Mouse (Mus musculus) v-Abl transformed pro-B cells (cell line): Measurements from ENCODE around the gene Acyp2.
"Not testable (repeated sequence)": the region's sequence is repeated elsewhere in the genome, so short reads cannot be mapped to it uniquely, and the experiment has no call there.

ENCODE experiments used
- in situ Hi-C, 2 experiments: fragments of 400-800 bp; cut with MboI; formaldehyde crosslinking; loops; one replicate each; pipeline ENCODE4 v1.15.1; 2025; ENCODE audit not compliant: unreplicated experiment in 2 of 2

Gene Acyp2

GRCm38 (mm10) chr11:30649001-30649637 lies at the start of gene Acyp2:
Acyp2 (minus strand) TSS chr11:30649587.
- in situ Hi-C loops = no loop called here

GRCm38 (mm10) chr11:30689421-30689820 lies 40.0 kb upstream of the Acyp2 start:
- in situ Hi-C loops = loop anchor here in 1 of 2 experiments (25.0 kb wide), 1 partner anchor 1473 kb away; no protein-coding TSS in a partner anchor

- in situ Hi-C loops = loop anchor here (10.0 to 25.0 kb wide), 3 partner anchors 119 to 1486 kb away; no protein-coding TSS in a partner anchor
Observed at GRCm38 (mm10) chr11:30676086-30676485, 26.7 kb upstream of the Acyp2 start.

GRCm38 (mm10) chr11:30672719-30673118 lies 23.3 kb upstream of the Acyp2 start:
- in situ Hi-C loops = loop anchor here (5.0 to 25.0 kb wide), 6 partner anchors 122 to 1290 kb away; partner anchors contain the start of gene 4930524B15Rik (in 1 of the 2)

- in situ Hi-C loops = loop anchor here (25.0 kb wide), 3 partner anchors 576 to 1299 kb away; partner anchors contain the start of gene 4930524B15Rik (in 1 of the 2)
Observed at GRCm38 (mm10) chr11:30663001-30663400, 13.6 kb upstream of the Acyp2 start.

GRCm38 (mm10) chr11:30662591-30662990 lies 13.2 kb upstream of the Acyp2 start:
- in situ Hi-C loops = loop anchor here (25.0 kb wide), 3 partner anchors 575 to 1300 kb away; partner anchors contain the start of gene 4930524B15Rik (in 1 of the 2)

GRCm38 (mm10) chr11:30657069-30657468 lies 7.7 kb upstream of the Acyp2 start:
- in situ Hi-C loops = loop anchor here (25.0 kb wide), 3 partner anchors 570 to 1305 kb away; partner anchors contain the start of gene 4930524B15Rik (in 1 of the 2)

GRCm38 (mm10) chr11:30656060-30656459 lies 6.7 kb upstream of the Acyp2 start:
- in situ Hi-C loops = loop anchor here (25.0 kb wide), 3 partner anchors 569 to 1306 kb away; partner anchors contain the start of gene 4930524B15Rik (in 1 of the 2)

GRCm38 (mm10) chr11:30650416-30650815 lies 1.0 kb upstream of the Acyp2 start:
- in situ Hi-C loops = loop anchor here (25.0 kb wide), 3 partner anchors 563 to 1312 kb away; partner anchors contain the start of gene 4930524B15Rik (in 1 of the 2)

GRCm38 (mm10) chr11:30635674-30636073 lies 13.7 kb downstream of the Acyp2 start:
- in situ Hi-C loops = no loop called here

GRCm38 (mm10) chr11:30630514-30630913 lies 18.9 kb downstream of the Acyp2 start:
- in situ Hi-C loops = no loop called here

GRCm38 (mm10) chr11:30623218-30623617 lies 26.2 kb downstream of the Acyp2 start:
- in situ Hi-C loops = no loop called here

- in situ Hi-C loops = not testable (repeated sequence)
Observed at GRCm38 (mm10) chr11:30621386-30622363, 27.7 kb downstream of the Acyp2 start.

- in situ Hi-C loops = no loop called here
Observed at GRCm38 (mm10) chr11:30618235-30618634, 31.2 kb downstream of the Acyp2 start.

- in situ Hi-C loops = no loop called here
Observed at GRCm38 (mm10) chr11:30617571-30618097, 31.8 kb downstream of the Acyp2 start.

- in situ Hi-C loops = no loop called here
Observed at GRCm38 (mm10) chr11:30615977-30616376, 33.4 kb downstream of the Acyp2 start.

GRCm38 (mm10) chr11:30613916-30614546 lies 35.4 kb downstream of the Acyp2 start:
- in situ Hi-C loops = no loop called here

GRCm38 (mm10) chr11:30612699-30613098 lies 36.7 kb downstream of the Acyp2 start:
- in situ Hi-C loops = no loop called here

- in situ Hi-C loops = no loop called here
Observed at GRCm38 (mm10) chr11:30609247-30609646, 40.1 kb downstream of the Acyp2 start.
